Mouse (Mus musculus) heart, postnatal 0 days (tissue): ENCODE measurements around the gene AC153137.1. TPM values are rescaled to one million over a fixed set of nuclear protein-coding genes. Genes with fewer than 3 reads are reported as not detected.
A peak's percentile ranks its signal among the peaks of the same experiment; 100 is the strongest.

Source experiments
- ATAC-seq: fragments of 200-750 bp; cut with Nextera tagmentation; 2 replicates; pipeline ENCODE4 v1.8.0; 2017; ENCODE audit warnings: low read depth, moderate number of reproducible peaks, moderate library complexity; ENCODE audit not compliant: insufficient read depth
- DNase-seq: peaks from one replicate; pipeline ENCODE4 v3.0.0-alpha.2; 2016; ENCODE audit warnings: low spot score
- H3K27ac ChIP-seq: fragments of 300-500 bp; sonication (generic); 2 replicates; pipeline ENCODE4 v1.5.1; 2014; ENCODE audit warnings: low read depth, mild to moderate bottlenecking
- H3K27me3 ChIP-seq: fragments of 300-500 bp; sonication (generic); 2 replicates; pipeline ENCODE4 v1.6.1; 2014; ENCODE audit warnings: low read length, mixed read lengths; ENCODE audit not compliant: control insufficient read depth, insufficient read depth
- H3K36me3 ChIP-seq: fragments of 300-500 bp; sonication (generic); replicated peaks from 2 replicates; pipeline ENCODE4 v1.6.1; 2014; ENCODE audit warnings: low read length, mixed read lengths; ENCODE audit not compliant: control insufficient read depth, insufficient read depth
- H3K4me1 ChIP-seq: fragments of 300-500 bp; sonication (generic); 2 replicates; pipeline ENCODE4 v1.6.1; 2014; ENCODE audit warnings: antibody characterized with exemption; ENCODE audit not compliant: control insufficient read depth, insufficient read depth
- H3K4me2 ChIP-seq: fragments of 300-500 bp; sonication (generic); 2 replicates; pipeline ENCODE4 v1.6.1; 2014; ENCODE audit warnings: low read depth, mild to moderate bottlenecking, low read length, moderate library complexity
- H3K4me3 ChIP-seq: fragments of 300-500 bp; sonication (generic); 2 replicates; pipeline ENCODE4 v1.5.1; 2014; ENCODE audit warnings: low read depth, low read length
- H3K9ac ChIP-seq: fragments of 300-500 bp; sonication (generic); replicated peaks from 2 replicates; pipeline ENCODE4 v1.6.1; 2014; ENCODE audit warnings: low read depth, low read length, mixed read lengths
- H3K9me3 ChIP-seq: fragments of 300-500 bp; sonication (generic); replicated peaks from 2 replicates; pipeline ENCODE4 v1.6.1; 2016; ENCODE audit warnings: low read length; ENCODE audit not compliant: control insufficient read depth
- CTCF ChIP-seq: IDR thresholded peaks from 2 replicates; pipeline ENCODE4 v1.5.1; 2016; ENCODE audit warnings: antibody characterized with exemption, control low read depth, low read depth
- EP300 ChIP-seq: IDR thresholded peaks from 2 replicates; pipeline ENCODE4 v1.6.1; 2016; ENCODE audit warnings: antibody characterized with exemption, low read depth
- WGBS: fragments of 180-500 bp; shearing (Covaris S2); extraction: QIAGEN DNeasy Blood & Tissue Kit; methylation state at CpG from one replicate; pipeline ENCODE4 v1.1.7; 2014; 5-methylcytosine and 5-hydroxymethylcytosine counted together
- polyA plus RNA-seq: library from polyadenylated mRNA; unstranded; fragments of >200 nt; fragmentation: Nextera tagmentation; extraction: Ambion mirVana; gene quantifications from 2 replicates; pipeline ENCODE4 v1.2.1, GENCODE M21; 2015
- total RNA-seq: library from RNA; depleted of rRNA; stranded (reverse); fragments of >200 nt; gene quantifications from 2 replicates; pipeline ENCODE4 v1.2.3, GENCODE M21; 2014; ENCODE audit warnings: low replicate concordance

AC153137.1 gene
- total and polyA plus RNA-seq, 2 experiments from 2014 or later: not detected

GRCm38 (mm10) chr1:30945136-30945535 is 32.6 kb downstream of the AC153137.1 start:
- H3K4me1 ChIP-seq: no peaks in the 10 kb centered on the region
- H3K4me3 ChIP-seq: no peak overlapping the region
- no peak overlapping the region for H3K9ac ChIP-seq
- DNase-seq (no peak), ATAC-seq (no peak)
- WGBS: 84% methylated on average over 6 of the region's 6 CpGs
- H3K9me3 ChIP-seq: no peaks in the 10 kb centered on the region
- TF ChIP-seq EP300 (no peak), CTCF (no peak)
- no peak overlapping the region for H3K27ac ChIP-seq
- H3K36me3 ChIP-seq: peaks cover 29% of the 10 kb centered on the region
- H3K4me2 ChIP-seq: no peak overlapping the region
- H3K27me3 ChIP-seq: no peaks in the 10 kb centered on the region

- WGBS: 46% methylated on average over 3 of the region's 3 CpGs
Measured at GRCm38 (mm10) chr1:30940571-30940970, 37.2 kb downstream of the AC153137.1 start.

GRCm38 (mm10) chr1:30938392-30938791 is 39.4 kb downstream of the AC153137.1 start:
- no peak overlapping the region for H3K4me3 ChIP-seq
- WGBS: 83% methylated on average over 6 of the region's 7 CpGs
- DNase-seq (no peak), ATAC-seq (no peak)
- H3K27me3 ChIP-seq: no peaks in the 10 kb centered on the region
- no peak overlapping the region for H3K4me2 ChIP-seq
- no peaks in the 10 kb centered on the region for H3K9me3 ChIP-seq
- H3K4me1 ChIP-seq: no peaks in the 10 kb centered on the region
- no peak overlapping the region for H3K27ac ChIP-seq
- peaks cover 9% of the 10 kb centered on the region for H3K36me3 ChIP-seq
- no peak overlapping the region for H3K9ac ChIP-seq
- TF ChIP-seq CTCF (no peak), EP300 (no peak)

More at GRCm38 (mm10) chr1:30940571-30940970, 37.2 kb downstream of the AC153137.1 start:
- ATAC-seq: no peak
- no peak overlapping the region for H3K4me3 ChIP-seq
- H3K36me3 ChIP-seq: peaks cover 29% of the 10 kb centered on the region
- H3K9ac ChIP-seq: no peak overlapping the region
- TF ChIP-seq EP300 (no peak), CTCF (no peak)
- no peaks in the 10 kb centered on the region for H3K9me3 ChIP-seq
- H3K27me3 ChIP-seq: no peaks in the 10 kb centered on the region
- no peak overlapping the region for H3K4me2 ChIP-seq
- no peak for DNase-seq
- H3K4me1 ChIP-seq: no peaks in the 10 kb centered on the region
- H3K27ac ChIP-seq: no peak overlapping the region

- Histone ChIP-seq H3K27ac (no peak overlapping the region), H3K9ac (no peak overlapping the region), H3K27me3 (no peaks in the 10 kb centered on the region), H3K4me2 (no peak overlapping the region), H3K9me3 (no peaks in the 10 kb centered on the region), H3K4me1 (no peaks in the 10 kb centered on the region), H3K36me3 (0 out of 2 replicates have a peak, but pooled peaks cover 6% of the 10 kb centered on the region), H3K4me3 (no peak overlapping the region)
- WGBS: 42% methylated on average over 8 of the region's 8 CpGs
- no peak for ATAC-seq
- TF ChIP-seq CTCF (no peak), EP300 (no peak)
- no peak for DNase-seq
Measured at GRCm38 (mm10) chr1:30937396-30937965, 40.3 kb downstream of the AC153137.1 start.

- H3K4me3 ChIP-seq: no peak overlapping the region
- H3K27ac ChIP-seq: no peak overlapping the region
- H3K9me3 ChIP-seq: no peaks in the 10 kb centered on the region
- no peak overlapping the region for H3K9ac ChIP-seq
- H3K4me2 ChIP-seq: no peak overlapping the region
- 0 out of 2 replicates have a peak, but pooled peaks cover 6% of the 10 kb centered on the region for H3K36me3 ChIP-seq
- H3K4me1 ChIP-seq: no peaks in the 10 kb centered on the region
- DNase-seq (no peak), ATAC-seq (no peak)
- TF ChIP-seq EP300: no peak
- no peak for TF ChIP-seq CTCF
- no peaks in the 10 kb centered on the region for H3K27me3 ChIP-seq
- 66% methylated on average over 2 of the region's 2 CpGs for WGBS
Measured at GRCm38 (mm10) chr1:30936488-30936887, 41.3 kb downstream of the AC153137.1 start.

- Histone ChIP-seq H3K27me3 (no peaks in the 10 kb centered on the region), H3K4me1 (no peaks in the 10 kb centered on the region), H3K9me3 (no peaks in the 10 kb centered on the region), H3K4me2 (no peak overlapping the region), H3K4me3 (no peak overlapping the region), H3K9ac (no peak overlapping the region), H3K27ac (no peak overlapping the region), H3K36me3 (no peaks in the 10 kb centered on the region)
- DNase-seq: no peak
- no peak for ATAC-seq
- 49% methylated on average over 2 of the region's 2 CpGs for WGBS
- TF ChIP-seq CTCF (peak; percentile 59), EP300 (no peak)
Measured at GRCm38 (mm10) chr1:30930823-30931222, 46.9 kb downstream of the AC153137.1 start.
